Mouse (Mus musculus): ENCODE data around the gene Trpm2. TPM values are rescaled to one million over a fixed set of nuclear protein-coding genes. Genes with fewer than 3 reads are reported as not detected.

The Trpm2 gene
- polyA plus RNA-seq, 1 experiment from 2014 or later = 0.20 TPM

GRCm38 (mm10) chr10:77864067-77864761 lies 106.1 kb downstream of the Trpm2 start:
- ATAC-seq (replicated peaks; ENCODE audit: low FRiP score, low read depth) = peak; percentile 94
- 0 out of 2 replicates have a peak overlapping the region, but pooled peaks have one; percentile 27 for H3K9ac ChIP-seq (ENCODE audit: low read depth, low read length)
- no peaks in the 10 kb centered on the region for H3K36me3 ChIP-seq (ENCODE audit: insufficient read depth, low read length)
- H3K27ac ChIP-seq = no peak overlapping the region
- no peaks in the 10 kb centered on the region for H3K4me1 ChIP-seq (replicated peaks; ENCODE audit: insufficient read depth, low read length)
- no peaks in the 10 kb centered on the region for H3K9me3 ChIP-seq (replicated peaks; ENCODE audit: low read length)
- no peaks in the 10 kb centered on the region for H3K27me3 ChIP-seq (ENCODE audit: insufficient read depth, low read length)
- 30% methylated on average over 14 of the region's 14 CpGs for whole genome bisulfite sequencing
- DNase-seq (ENCODE audit: low spot score) = peak; percentile 91
- TF ChIP-seq CTCF (IDR thresholded peaks at IDR 0.05; ENCODE audit: low read depth) = peak; percentile 45
- no peak overlapping the region for H3K4me3 ChIP-seq (replicated peaks; ENCODE audit: low read depth, low read length)
- peak overlapping the region; percentile 45 for H3K4me2 ChIP-seq (ENCODE audit: low read length)

DNA sequence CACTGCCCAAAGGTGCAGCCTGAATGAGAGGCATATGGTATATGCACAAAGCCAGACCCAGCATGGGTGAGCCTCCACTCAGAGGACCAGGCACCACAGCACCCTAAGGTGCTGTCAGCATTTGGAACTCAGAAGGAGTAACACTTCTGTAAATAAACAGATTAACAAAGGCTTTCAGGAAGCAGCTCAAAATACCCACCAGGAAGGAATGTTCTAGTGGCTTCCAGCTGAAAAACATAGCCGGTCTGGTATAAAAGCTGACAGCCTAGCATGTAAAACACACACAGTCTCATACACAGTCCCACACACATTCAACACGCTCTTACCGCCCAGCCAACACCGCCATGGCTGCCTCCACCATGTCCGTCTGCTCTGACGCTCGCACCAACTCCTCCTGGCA lies 108.7 kb downstream of the Trpm2 start, which contains the start of gene Gm3285:
Gene Gm3285 (plus strand): TSS at position 301 of the 400 bp plus-strand sequence.
- TF ChIP-seq CTCF (IDR thresholded peaks at IDR 0.05; ENCODE audit: low read depth) = no peak
- Histone ChIP-seq H3K9ac (ENCODE audit: low read depth, low read length) (no peak within 1 kb of the TSS), H3K4me3 (replicated peaks; ENCODE audit: low read depth, low read length) (no peak within 1 kb of the TSS), H3K27me3 (ENCODE audit: insufficient read depth, low read length) (no peaks in the 10 kb centered on the region), H3K36me3 (ENCODE audit: insufficient read depth, low read length) (no peaks in the 10 kb centered on the region), H3K9me3 (replicated peaks; ENCODE audit: low read length) (no peaks in the 10 kb centered on the region), H3K4me2 (ENCODE audit: low read length) (no peak within 1 kb of the TSS), H3K27ac (no peak within 1 kb of the TSS), H3K4me1 (replicated peaks; ENCODE audit: insufficient read depth, low read length) (no peaks in the 10 kb centered on the region)
- DNase-seq (ENCODE audit: low spot score) (no peak), ATAC-seq (replicated peaks; ENCODE audit: low FRiP score, low read depth) (no peak)
- 53% methylated on average over 7 of the region's 7 CpGs for WGBS

Other genes with a start within 250 kb of the Trpm2 start
- not detected in 2 replicates for gene Krtap12-1, start 250.0 kb downstream of the Trpm2 start, polyA plus RNA-seq (2015; fragmentation: Nextera tagmentation; extraction: Ambion mirVana)
- not detected in 2 replicates for gene Gm10100, start 244.1 kb downstream of the Trpm2 start, polyA plus RNA-seq (2015; fragmentation: Nextera tagmentation; extraction: Ambion mirVana)
- gene Gm18596, start 227.9 kb downstream of the Trpm2 start, polyA plus RNA-seq (2015; fragmentation: Nextera tagmentation; extraction: Ambion mirVana) = not detected in 2 replicates
- not detected in 2 replicates for gene Gm9736, start 219.2 kb downstream of the Trpm2 start, polyA plus RNA-seq (2015; fragmentation: Nextera tagmentation; extraction: Ambion mirVana)
- gene Gm3233, start 210.9 kb downstream of the Trpm2 start, polyA plus RNA-seq (2015; fragmentation: Nextera tagmentation; extraction: Ambion mirVana) = not detected in 2 replicates
- gene Gm3238, start 199.2 kb downstream of the Trpm2 start, polyA plus RNA-seq (2015; fragmentation: Nextera tagmentation; extraction: Ambion mirVana) = not detected in 2 replicates
- not detected in 2 replicates for gene Gm7138, start 193.6 kb downstream of the Trpm2 start, polyA plus RNA-seq (2015; fragmentation: Nextera tagmentation; extraction: Ambion mirVana)
- not detected in 2 replicates for gene Gm3250, start 188.0 kb downstream of the Trpm2 start, polyA plus RNA-seq (2015; fragmentation: Nextera tagmentation; extraction: Ambion mirVana)
- not detected in 2 replicates for gene Gm7137, start 182.4 kb downstream of the Trpm2 start, polyA plus RNA-seq (2015; fragmentation: Nextera tagmentation; extraction: Ambion mirVana)
- gene Gm9639, start 175.5 kb downstream of the Trpm2 start, polyA plus RNA-seq (2015; fragmentation: Nextera tagmentation; extraction: Ambion mirVana) = not detected in 2 replicates
- not detected in 2 replicates for gene Gm19668, start 171.4 kb downstream of the Trpm2 start, polyA plus RNA-seq (2015; fragmentation: Nextera tagmentation; extraction: Ambion mirVana)
- not detected in 2 replicates for gene Gm9507, start 158.7 kb downstream of the Trpm2 start, polyA plus RNA-seq (2015; fragmentation: Nextera tagmentation; extraction: Ambion mirVana)
- not detected in 2 replicates for gene Gm2696, start 155.9 kb downstream of the Trpm2 start, polyA plus RNA-seq (2015; fragmentation: Nextera tagmentation; extraction: Ambion mirVana)
- gene Krtap10-4, start 143.5 kb downstream of the Trpm2 start, polyA plus RNA-seq (2015; fragmentation: Nextera tagmentation; extraction: Ambion mirVana) = not detected in 2 replicates
- not detected in 2 replicates for gene Krtap10-10, start 134.6 kb downstream of the Trpm2 start, polyA plus RNA-seq (2015; fragmentation: Nextera tagmentation; extraction: Ambion mirVana)
- gene Gm36176, start 123.8 kb downstream of the Trpm2 start, polyA plus RNA-seq (2015; fragmentation: Nextera tagmentation; extraction: Ambion mirVana) = not detected in 2 replicates
- gene Gm10318, start 117.7 kb downstream of the Trpm2 start, polyA plus RNA-seq (2015; fragmentation: Nextera tagmentation; extraction: Ambion mirVana) = not detected in 2 replicates
- gene Gm3285, start 108.6 kb downstream of the Trpm2 start, polyA plus RNA-seq (2015; fragmentation: Nextera tagmentation; extraction: Ambion mirVana) = not detected in 2 replicates
- gene Lrrc3, start 68.0 kb downstream of the Trpm2 start, polyA plus RNA-seq (2015; fragmentation: Nextera tagmentation; extraction: Ambion mirVana) = 2.9 and 3.0 TPM in 2 replicates
- 29.8 and 32.0 TPM in 2 replicates for gene 1810043G02Rik, start 8.0 kb upstream of the Trpm2 start, polyA plus RNA-seq (2015; fragmentation: Nextera tagmentation; extraction: Ambion mirVana)
- 78.8 and 86.6 TPM in 2 replicates for gene Pfkl, start 39.5 kb upstream of the Trpm2 start, polyA plus RNA-seq (2015; fragmentation: Nextera tagmentation; extraction: Ambion mirVana)
- gene Dnmt3l, start 71.4 kb upstream of the Trpm2 start, polyA plus RNA-seq (2015; fragmentation: Nextera tagmentation; extraction: Ambion mirVana) = 0.48 and 0.62 TPM in 2 replicates
- 0.34 and 0.40 TPM in 2 replicates for gene Aire, start 73.0 kb upstream of the Trpm2 start, polyA plus RNA-seq (2015; fragmentation: Nextera tagmentation; extraction: Ambion mirVana)
- gene Icosl, start 98.7 kb upstream of the Trpm2 start, polyA plus RNA-seq (2015; fragmentation: Nextera tagmentation; extraction: Ambion mirVana) = 6.3 and 6.5 TPM in 2 replicates
- gene D10Jhu81e, start 199.2 kb upstream of the Trpm2 start, polyA plus RNA-seq (2015; fragmentation: Nextera tagmentation; extraction: Ambion mirVana) = 55.9 and 60.9 TPM in 2 replicates
- gene Pwp2, start 214.6 kb upstream of the Trpm2 start, polyA plus RNA-seq (2015; fragmentation: Nextera tagmentation; extraction: Ambion mirVana) = 13.2 and 13.6 TPM in 2 replicates